Mouse (Mus musculus) embryonic facial prominence, embryonic 10.5 days (tissue): ENCODE measurements around the gene Sf3a1. TPM values are rescaled to one million over a fixed set of nuclear protein-coding genes. Genes with fewer than 3 reads are reported as not detected.
A peak's percentile ranks its signal among the peaks of the same experiment; 100 is the strongest.

Source experiments
- DNase-seq: peaks from one replicate; pipeline ENCODE4 v3.0.0-alpha.2; 2017; ENCODE audit warnings: low spot score
- H3K27ac ChIP-seq: fragments of 300-500 bp; sonication (generic); replicated peaks from 2 replicates; pipeline ENCODE4 v1.5.1; 2016; ENCODE audit warnings: mild to moderate bottlenecking
- H3K27me3 ChIP-seq: fragments of 300-500 bp; sonication (generic); replicated peaks from 2 replicates; pipeline ENCODE4 v1.6.1; 2016; ENCODE audit warnings: low read depth, mild to moderate bottlenecking; ENCODE audit not compliant: poor library complexity, severe bottlenecking
- H3K36me3 ChIP-seq: fragments of 300-500 bp; sonication (generic); replicated peaks from 2 replicates; pipeline ENCODE4 v1.6.1; 2016; ENCODE audit warnings: mild to moderate bottlenecking, moderate library complexity
- H3K4me1 ChIP-seq: fragments of 300-500 bp; sonication (generic); 2 replicates; pipeline ENCODE4 v1.6.1; 2016
- H3K4me3 ChIP-seq: fragments of 300-500 bp; sonication (generic); 2 replicates; pipeline ENCODE4 v1.5.1; 2016; ENCODE audit warnings: mild to moderate bottlenecking, moderate library complexity
- H3K9me3 ChIP-seq: fragments of 300-500 bp; sonication (generic); 2 replicates; pipeline ENCODE4 v1.6.1; 2016; ENCODE audit warnings: mild to moderate bottlenecking
- WGBS: fragments of 180-500 bp; shearing (Covaris S2); methylation state at CpG from one replicate; pipeline ENCODE4 v1.1.7; 2016; 5-methylcytosine and 5-hydroxymethylcytosine counted together
- polyA plus RNA-seq: library from polyadenylated mRNA; unstranded; fragments of >200 nt; fragmentation: Nextera tagmentation; extraction: Ambion mirVana; gene quantifications from 2 replicates; pipeline ENCODE4 v1.2.1, GENCODE M21; 2016

Sf3a1 gene
- polyA plus RNA-seq, 1 experiment from 2014 or later, result 102 TPM

DNA sequence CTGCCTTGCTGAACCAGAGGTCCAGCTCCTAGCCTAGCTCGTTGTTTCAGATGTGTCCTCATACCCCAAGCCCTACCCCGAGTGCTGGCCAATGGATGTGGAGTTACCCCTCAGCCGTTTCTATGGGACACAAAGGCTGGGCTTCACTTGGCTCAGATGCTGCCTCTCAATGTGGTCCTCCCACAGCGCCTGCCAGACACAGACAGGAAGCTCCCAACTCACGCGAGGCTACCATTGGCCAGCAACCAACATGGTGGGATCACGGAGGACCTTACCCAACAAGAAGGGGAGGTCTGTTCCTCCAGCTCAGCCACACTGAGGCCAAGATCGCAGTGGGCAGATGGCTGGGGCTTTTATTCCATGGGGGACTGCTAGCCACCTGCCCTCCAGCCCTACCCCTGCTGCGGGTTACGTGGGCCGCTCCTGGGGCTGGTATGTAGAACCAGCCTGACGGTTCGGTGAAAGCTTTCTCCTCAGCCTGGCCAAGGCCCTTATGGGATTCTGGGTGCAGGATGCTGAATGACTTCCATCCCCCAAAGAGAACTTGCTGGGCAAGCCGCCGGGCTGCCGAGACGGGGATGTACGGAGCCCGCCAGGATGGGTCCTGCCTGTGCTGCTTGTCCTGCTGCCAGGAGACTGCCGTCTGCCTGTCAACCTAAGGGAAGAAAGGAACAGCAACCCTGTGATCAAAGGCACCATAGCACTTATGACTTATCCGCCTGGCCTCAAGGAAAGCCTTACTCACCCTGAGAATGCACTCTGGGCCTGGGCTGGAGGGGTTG lies 16.7 kb upstream of the Sf3a1 start:
- 94% methylated on average over 21 of the region's 21 CpGs for WGBS
- DNase-seq, result no peak
- peaks cover 71% of the 10 kb centered on the region for H3K36me3 ChIP-seq

DNA sequence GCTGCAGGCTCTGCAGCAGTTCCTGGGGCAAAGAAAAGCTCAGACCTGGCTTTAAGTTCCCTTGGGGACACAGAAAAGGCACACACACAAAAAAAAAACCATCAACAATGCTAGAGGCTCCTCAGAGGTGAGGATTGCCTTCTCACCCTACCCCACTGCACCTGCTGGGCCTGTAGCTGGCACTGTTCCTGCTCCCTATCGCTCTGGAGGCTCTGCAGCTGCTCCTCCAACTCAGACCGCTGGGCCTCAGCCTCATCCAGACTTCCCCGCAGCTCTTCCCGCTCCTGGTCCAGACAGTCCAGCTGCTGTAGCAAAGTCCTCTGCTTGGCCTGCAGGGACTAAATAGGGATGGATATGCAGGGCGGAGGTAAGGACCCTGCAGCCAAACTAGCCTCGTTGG lies 13.8 kb upstream of the Sf3a1 start:
- H3K36me3 ChIP-seq, result peaks cover 60% of the 10 kb centered on the region
- no peak overlapping the region for H3K4me3 ChIP-seq
- no peak for DNase-seq
- no peaks in the 10 kb centered on the region for H3K27me3 ChIP-seq
- no peak overlapping the region for H3K27ac ChIP-seq
- 83% methylated on average over 6 of the region's 6 CpGs for WGBS
- H3K4me1 ChIP-seq, result no peaks in the 10 kb centered on the region
- no peaks in the 10 kb centered on the region for H3K9me3 ChIP-seq

More for the DNA sequence above, 16.7 kb upstream of the Sf3a1 start:
- H3K9me3 ChIP-seq, result no peaks in the 10 kb centered on the region
- no peak overlapping the region for H3K27ac ChIP-seq
- H3K4me1 ChIP-seq, result no peaks in the 10 kb centered on the region
- H3K27me3 ChIP-seq, result no peaks in the 10 kb centered on the region
- no peak overlapping the region for H3K4me3 ChIP-seq

GRCm38 (mm10) chr11:4147098-4147497 lies 13.1 kb upstream of the Sf3a1 start:
- DNase-seq, result no peak
- Histone ChIP-seq H3K4me3 (no peak overlapping the region), H3K27me3 (no peaks in the 10 kb centered on the region), H3K27ac (no peak overlapping the region), H3K4me1 (no peaks in the 10 kb centered on the region), H3K9me3 (no peaks in the 10 kb centered on the region), H3K36me3 (peaks cover 54% of the 10 kb centered on the region)
- WGBS, result 81% methylated on average over 10 of the region's 10 CpGs

- Histone ChIP-seq H3K36me3 (peaks cover 44% of the 10 kb centered on the region), H3K27ac (peak overlapping the region; percentile 24; the same call in 1 of the 2 replicates), H3K4me3 (no peak overlapping the region), H3K4me1 (no peaks in the 10 kb centered on the region), H3K9me3 (no peaks in the 10 kb centered on the region), H3K27me3 (no peaks in the 10 kb centered on the region)
- no peak for DNase-seq
- 91% methylated on average over 5 of the region's 5 CpGs for WGBS
Observed at GRCm38 (mm10) chr11:4148120-4148519, 12.0 kb upstream of the Sf3a1 start.

- no peaks in the 10 kb centered on the region for H3K27me3 ChIP-seq
- no peaks in the 10 kb centered on the region for H3K4me1 ChIP-seq
- WGBS, result 88% methylated on average over 9 of the region's 9 CpGs
- H3K9me3 ChIP-seq, result no peaks in the 10 kb centered on the region
- no peak overlapping the region for H3K4me3 ChIP-seq
- peaks cover 38% of the 10 kb centered on the region for H3K36me3 ChIP-seq
- peak overlapping the region; percentile 24; the same call in 1 of the 2 replicates for H3K27ac ChIP-seq
- no peak for DNase-seq
Observed at GRCm38 (mm10) chr11:4148536-4149156, 11.5 kb upstream of the Sf3a1 start.

DNA sequence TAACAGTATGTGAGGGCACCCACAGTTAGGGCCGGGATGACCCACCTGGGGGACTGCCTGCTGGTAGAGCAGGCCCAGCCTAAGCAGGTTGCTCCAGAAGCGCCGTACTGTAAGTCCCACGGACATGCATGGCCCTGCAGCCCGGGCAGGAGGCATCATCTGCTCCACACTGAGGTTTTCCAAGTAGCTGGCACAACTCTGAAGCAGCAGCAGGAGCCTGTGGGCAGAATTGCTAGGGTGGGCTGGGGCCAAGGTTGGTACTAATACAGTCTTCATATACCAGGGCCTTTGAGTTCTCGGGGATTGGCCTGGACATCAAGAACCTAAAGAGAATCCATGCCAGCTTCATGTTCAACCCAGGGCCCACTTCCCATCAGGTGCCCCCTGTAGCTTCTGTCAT lies 10.3 kb upstream of the Sf3a1 start:
- DNase-seq, result no peak
- no peaks in the 10 kb centered on the region for H3K4me1 ChIP-seq
- no peak overlapping the region for H3K4me3 ChIP-seq
- peaks cover 27% of the 10 kb centered on the region for H3K36me3 ChIP-seq
- no peak overlapping the region for H3K27ac ChIP-seq
- no peaks in the 10 kb centered on the region for H3K27me3 ChIP-seq
- 92% methylated on average over 6 of the region's 6 CpGs for WGBS
- no peaks in the 10 kb centered on the region for H3K9me3 ChIP-seq

- 94% methylated on average over 7 of the region's 7 CpGs for whole genome bisulfite sequencing
- H3K4me1 ChIP-seq, result peaks cover 3% of the 10 kb centered on the region
Observed at GRCm38 (mm10) chr11:4153694-4154093, 6.5 kb upstream of the Sf3a1 start.

DNA sequence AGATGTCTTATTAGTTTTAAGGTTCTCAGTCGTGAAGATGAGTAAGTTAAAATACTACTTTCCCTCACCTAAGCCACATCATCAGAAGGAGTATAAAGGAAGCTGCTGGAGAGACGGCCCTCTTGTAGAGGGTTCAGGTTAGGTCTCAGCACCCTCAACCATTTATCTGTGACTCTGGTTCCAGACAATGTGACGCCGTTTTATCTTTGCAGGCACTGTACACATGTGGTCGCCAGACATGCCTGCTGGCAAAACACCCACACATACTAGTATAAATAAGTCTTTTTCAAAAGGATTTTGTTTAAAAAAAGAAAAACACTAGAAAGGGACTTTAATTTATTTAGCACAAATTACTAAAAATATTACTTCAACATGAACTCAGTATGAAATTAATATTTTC lies 4.5 kb upstream of the Sf3a1 start:
- no peak for DNase-seq
- no peak overlapping the region for H3K4me3 ChIP-seq
- no peak overlapping the region for H3K27ac ChIP-seq
- peaks cover 16% of the 10 kb centered on the region for H3K4me1 ChIP-seq
- H3K36me3 ChIP-seq, result peaks cover 7% of the 10 kb centered on the region; the same call in 1 of the 2 replicates
- no peaks in the 10 kb centered on the region for H3K9me3 ChIP-seq
- H3K27me3 ChIP-seq, result no peaks in the 10 kb centered on the region
- 78% methylated on average over 5 of the region's 5 CpGs for WGBS

More at GRCm38 (mm10) chr11:4153694-4154093, 6.5 kb upstream of the Sf3a1 start:
- no peaks in the 10 kb centered on the region for H3K27me3 ChIP-seq
- peaks cover 17% of the 10 kb centered on the region for H3K36me3 ChIP-seq
- no peak overlapping the region for H3K4me3 ChIP-seq
- no peak for DNase-seq
- no peak overlapping the region for H3K27ac ChIP-seq
- H3K9me3 ChIP-seq, result no peaks in the 10 kb centered on the region

- Histone ChIP-seq H3K4me1 (peaks cover 34% of the 10 kb centered on the region), H3K36me3 (peaks cover 28% of the 10 kb centered on the region), H3K27me3 (no peaks in the 10 kb centered on the region), H3K4me3 (no peak overlapping the region; the same call in 1 of the 2 replicates), H3K9me3 (no peaks in the 10 kb centered on the region), H3K27ac (no peak overlapping the region)
- 95% methylated on average over 3 of the region's 3 CpGs for WGBS
- no peak for DNase-seq
Observed at GRCm38 (mm10) chr11:4158676-4159075, 1.5 kb upstream of the Sf3a1 start.

GRCm38 (mm10) chr11:4160758-4161480 lies 769 bp downstream of the Sf3a1 start:
- Histone ChIP-seq H3K27ac (peak overlapping the region; percentile 95), H3K4me3 (peak overlapping the region; percentile 92), H3K4me1 (peaks cover 46% of the 10 kb centered on the region), H3K9me3 (no peaks in the 10 kb centered on the region), H3K27me3 (no peaks in the 10 kb centered on the region), H3K36me3 (peaks cover 50% of the 10 kb centered on the region)
- WGBS, result 8% methylated on average over 15 of the region's 15 CpGs
- DNase-seq, result no peak

DNA sequence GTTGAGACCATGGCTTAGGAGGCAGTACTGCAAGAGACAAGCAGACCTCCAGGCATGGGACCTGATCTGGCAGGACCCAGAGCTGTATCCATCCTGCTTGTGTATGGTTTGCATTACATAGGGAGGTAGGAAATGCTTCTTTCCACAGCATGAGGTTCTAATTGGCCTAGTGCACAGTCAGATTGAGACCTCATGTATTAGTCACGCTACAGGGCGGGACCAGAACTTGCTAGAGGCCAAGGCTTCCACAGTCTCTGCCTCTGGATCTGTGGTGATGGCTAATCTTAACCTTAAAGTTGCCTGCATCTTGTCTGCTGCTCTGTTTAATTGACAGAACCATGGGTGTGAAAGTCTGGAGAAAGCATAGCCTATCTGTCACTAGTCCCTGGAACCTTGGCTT lies 4.6 kb downstream of the Sf3a1 start:
- Histone ChIP-seq H3K9me3 (no peaks in the 10 kb centered on the region), H3K4me1 (peaks cover 33% of the 10 kb centered on the region), H3K36me3 (peaks cover 88% of the 10 kb centered on the region), H3K4me3 (no peak overlapping the region), H3K27me3 (no peaks in the 10 kb centered on the region), H3K27ac (no peak overlapping the region)
- DNase-seq, result no peak
- 75% methylated on average over 2 of the region's 2 CpGs for whole genome bisulfite sequencing

GRCm38 (mm10) chr11:4166467-4167090 lies 6.4 kb downstream of the Sf3a1 start:
- WGBS, result 89% methylated on average over 7 of the region's 7 CpGs
- no peaks in the 10 kb centered on the region for H3K27me3 ChIP-seq
- no peak overlapping the region for H3K27ac ChIP-seq
- H3K36me3 ChIP-seq, result peaks cover 100% of the 10 kb centered on the region
- DNase-seq, result no peak
- no peaks in the 10 kb centered on the region for H3K9me3 ChIP-seq
- H3K4me3 ChIP-seq, result no peak overlapping the region
- H3K4me1 ChIP-seq, result peaks cover 23% of the 10 kb centered on the region
